Mouse (Mus musculus) cerebral cortex, adult 2 months (tissue): Measurements from ENCODE around the gene Ezh1.

ENCODE experiments used
- WGBS: fragments of 180-500 bp; shearing (Covaris S2); methylation state at CpG from one replicate; pipeline ENCODE4 v1.1.7; 2018; 5-methylcytosine and 5-hydroxymethylcytosine counted together

The Ezh1 gene

GRCm38 (mm10) chr11:101167211-101167962, 58.9 kb downstream of the Ezh1 start:
- 86% methylated on average over 19 of the region's 19 CpGs for WGBS

DNA sequence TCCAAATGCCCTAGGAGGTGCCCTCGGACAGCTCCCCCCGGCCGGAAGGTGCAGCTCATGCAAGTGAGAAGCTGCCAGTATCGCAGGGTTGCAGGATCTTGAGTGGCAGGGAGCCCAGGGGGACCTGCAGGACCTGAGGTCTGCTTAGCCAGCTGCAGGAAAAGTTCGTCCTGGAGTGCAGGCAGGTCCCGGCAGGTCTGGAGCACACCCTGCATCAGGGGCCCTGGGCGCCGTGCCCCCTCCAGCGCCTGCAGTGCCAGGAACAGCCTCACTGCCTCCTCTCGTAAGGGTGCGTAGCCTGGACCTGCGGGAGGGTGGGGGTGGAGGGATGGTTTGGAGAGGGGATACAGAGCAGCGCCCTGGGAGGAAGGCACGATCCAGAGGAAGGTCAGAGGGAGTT, 59.9 kb downstream of the Ezh1 start:
- 87% methylated on average over 14 of the region's 14 CpGs for WGBS

DNA sequence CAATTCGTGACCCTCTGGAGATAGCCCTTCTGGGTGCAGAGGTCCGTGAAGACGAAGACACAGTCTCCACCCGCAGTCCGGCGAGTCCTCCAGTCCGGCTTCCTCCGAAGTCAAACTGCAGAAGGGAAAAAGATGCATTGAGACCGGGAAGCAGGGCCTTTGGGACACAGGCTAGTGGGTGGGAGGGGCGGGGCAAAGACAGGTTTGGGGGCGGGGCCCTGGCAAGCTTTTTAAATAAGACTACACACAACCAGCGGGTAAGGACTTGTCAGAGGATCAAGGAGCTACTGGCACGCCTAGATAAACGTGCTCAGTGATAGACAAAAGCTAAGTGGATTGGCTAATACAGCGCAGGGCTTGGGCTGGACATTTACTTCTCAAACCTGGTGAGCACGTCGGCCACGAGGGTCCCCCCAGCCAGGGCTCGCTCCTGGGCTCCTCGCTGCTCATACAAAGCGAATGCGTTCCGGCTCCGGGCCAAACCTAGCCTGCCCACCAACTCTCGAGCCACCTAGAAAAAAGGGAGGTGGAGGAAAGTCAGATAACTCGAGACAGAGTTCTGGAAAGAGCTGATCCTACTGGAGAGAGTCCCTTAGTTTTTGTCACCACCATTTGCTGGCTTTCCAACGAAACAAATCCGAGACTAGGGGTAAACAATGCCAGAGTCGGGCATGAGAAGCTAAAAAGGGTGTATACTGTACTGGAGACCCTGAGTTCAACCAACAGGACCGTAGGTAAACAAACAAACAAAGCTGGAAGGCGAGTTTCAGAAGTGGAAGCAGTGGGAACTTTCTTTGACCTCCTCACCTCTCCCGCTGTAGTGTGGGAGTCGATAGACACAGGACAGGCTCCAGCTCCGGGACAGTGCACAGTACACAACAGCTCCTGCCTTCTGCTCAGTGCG, 61.3 kb downstream of the Ezh1 start:
- WGBS: 78% methylated on average over 35 of the region's 35 CpGs

- 68% methylated on average over 21 of the region's 21 CpGs for WGBS
Observed at GRCm38 (mm10) chr11:101164351-101164665, 62.0 kb downstream of the Ezh1 start.

DNA sequence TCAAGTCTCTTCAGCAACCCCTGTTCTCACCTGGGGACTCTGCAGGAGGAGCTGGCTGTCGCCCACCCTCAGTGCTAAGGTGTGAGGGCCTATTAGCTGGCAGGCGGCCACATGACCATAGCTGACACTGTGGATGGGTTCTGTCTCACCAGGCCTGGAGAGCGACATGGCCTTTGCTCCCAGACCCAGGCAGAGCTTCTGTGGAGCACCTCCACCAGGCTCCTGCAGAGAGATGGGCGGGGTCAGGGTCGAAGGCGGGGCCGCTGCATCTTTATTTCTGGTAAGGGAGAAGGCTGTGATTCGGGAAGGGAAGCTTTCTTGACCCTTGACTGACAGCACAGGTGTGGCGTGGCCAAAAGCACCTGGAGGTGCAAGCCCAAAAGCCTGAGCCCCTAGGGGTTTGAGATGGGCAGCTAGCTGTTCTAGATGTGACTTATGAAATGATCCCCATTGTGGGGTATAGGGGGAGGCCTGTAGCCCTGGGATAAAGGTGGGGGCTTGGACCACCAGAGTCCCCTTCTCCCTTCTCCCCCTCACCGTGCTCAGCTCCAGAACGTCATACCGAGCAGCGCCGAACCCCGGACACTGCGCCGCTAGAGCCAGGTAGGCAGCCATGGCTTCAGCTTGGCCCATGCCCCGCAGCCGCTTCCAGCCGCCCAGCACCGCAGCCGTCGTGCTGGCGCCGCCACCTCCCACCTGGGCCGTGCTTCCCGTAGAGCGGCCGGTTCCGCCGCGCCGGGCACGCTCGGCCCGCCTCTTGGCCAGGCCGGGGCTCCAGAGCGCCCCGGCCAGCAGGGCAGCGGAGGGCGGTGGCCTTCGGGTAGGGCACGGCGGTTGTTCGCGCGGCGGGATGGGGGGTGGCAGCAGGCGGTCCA, 62.5 kb downstream of the Ezh1 start:
- WGBS: 63% methylated on average over 49 of the region's 49 CpGs

DNA sequence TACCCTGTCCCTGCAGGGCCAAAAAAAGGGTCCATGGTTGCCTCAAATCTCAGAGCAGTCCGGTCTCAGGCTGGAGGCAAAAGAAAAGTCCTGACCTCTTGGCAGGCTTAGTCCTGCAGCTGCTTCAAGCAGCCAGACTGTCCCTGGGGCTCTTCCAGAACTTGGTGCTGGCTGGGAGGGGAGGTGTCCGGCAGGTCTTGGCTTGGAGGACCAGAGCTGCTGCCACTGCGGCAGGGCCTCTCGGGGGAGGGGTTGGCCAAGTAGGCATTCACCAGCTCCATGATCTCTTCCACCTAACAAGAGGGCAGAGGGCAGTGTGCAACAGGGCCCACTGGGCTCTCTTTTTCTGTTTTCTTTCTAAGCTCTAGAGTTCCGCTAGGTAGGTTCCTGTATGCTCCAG, 63.5 kb downstream of the Ezh1 start:
- 49% methylated on average over 5 of the region's 5 CpGs for WGBS

- WGBS: 44% methylated on average over 5 of the region's 5 CpGs
Observed at GRCm38 (mm10) chr11:101162301-101162700, 64.0 kb downstream of the Ezh1 start.

DNA sequence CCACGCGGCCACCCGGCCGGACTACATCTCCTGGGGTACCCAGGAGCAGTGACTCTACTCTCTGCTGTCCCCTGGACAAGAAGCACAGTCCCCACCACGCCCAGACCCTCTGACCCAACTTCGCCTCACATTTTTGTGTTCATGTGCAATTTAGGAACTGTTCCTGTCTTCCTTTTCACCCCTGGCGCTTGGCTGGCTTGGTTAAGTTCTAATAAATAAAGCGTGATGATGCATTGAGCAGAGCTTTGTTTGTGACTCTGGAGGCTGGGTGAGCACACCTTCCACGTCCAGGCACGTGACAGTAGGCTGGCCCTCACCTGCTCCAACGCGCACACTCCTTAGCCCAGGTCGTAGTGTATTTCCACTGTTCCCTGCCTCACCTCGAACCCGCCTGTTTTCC, 64.7 kb downstream of the Ezh1 start:
- WGBS: 95% methylated on average over 15 of the region's 15 CpGs

DNA sequence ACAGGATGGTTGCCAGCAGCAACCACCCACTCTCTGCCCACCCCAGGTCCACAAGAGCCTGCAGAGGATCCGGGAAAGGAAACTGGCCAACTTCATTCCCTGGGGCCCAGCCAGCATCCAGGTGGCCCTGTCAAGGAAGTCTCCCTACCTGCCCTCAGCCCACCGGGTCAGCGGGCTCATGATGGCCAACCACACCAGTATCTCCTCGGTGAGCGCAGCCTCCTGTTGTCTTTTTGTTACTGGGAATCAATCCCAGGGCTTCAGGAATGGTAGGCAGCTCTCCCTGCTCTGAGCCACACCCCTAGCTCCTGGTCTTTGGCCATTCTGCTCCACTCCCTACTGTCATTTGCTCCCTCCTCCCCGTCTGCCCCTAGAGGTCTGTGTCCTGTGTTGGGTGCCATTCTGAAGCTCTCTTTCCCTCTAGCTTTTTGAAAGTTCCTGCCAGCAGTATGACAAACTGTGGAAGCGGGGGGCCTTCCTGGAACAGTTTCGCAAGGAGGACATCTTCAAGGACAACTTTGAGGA, 65.2 kb downstream of the Ezh1 start:
- WGBS: 77% methylated on average over 8 of the region's 8 CpGs

DNA sequence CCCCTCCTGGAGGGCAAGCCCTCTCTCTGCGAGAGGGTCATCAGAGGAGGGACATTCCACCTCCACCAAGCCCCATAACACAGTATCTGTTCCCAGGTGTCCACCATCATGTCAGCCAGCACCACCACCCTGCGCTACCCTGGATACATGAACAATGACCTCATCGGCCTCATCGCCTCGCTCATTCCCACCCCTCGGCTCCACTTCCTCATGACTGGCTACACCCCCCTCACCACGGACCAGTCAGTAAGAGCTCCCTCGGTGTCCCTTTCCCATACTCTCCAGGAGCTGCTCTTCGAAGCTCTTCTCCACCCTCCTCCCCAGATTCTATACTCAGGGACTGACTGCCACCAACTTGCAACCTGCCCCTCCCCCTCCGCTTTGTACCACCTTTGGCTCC, 66.1 kb downstream of the Ezh1 start:
- WGBS: 79% methylated on average over 10 of the region's 10 CpGs

GRCm38 (mm10) chr11:101155728-101156371, 70.4 kb downstream of the Ezh1 start, which contains the start of gene Tubg2:
Tubg2 (plus strand) TSS chr11:101155907.
- 2% methylated on average over 36 of the region's 36 CpGs for WGBS

GRCm38 (mm10) chr11:101155151-101155550, 71.1 kb downstream of the Ezh1 start:
- 74% methylated on average over 6 of the region's 6 CpGs for WGBS

GRCm38 (mm10) chr11:101152825-101153224, 73.4 kb downstream of the Ezh1 start:
- 73% methylated on average over 1 of the region's 1 CpGs for WGBS

GRCm38 (mm10) chr11:101151063-101151462, 75.2 kb downstream of the Ezh1 start:
- 57% methylated on average over 2 of the region's 2 CpGs for whole genome bisulfite sequencing

GRCm38 (mm10) chr11:101149178-101150105, 76.8 kb downstream of the Ezh1 start:
- 62% methylated on average over 9 of the region's 9 CpGs for WGBS

DNA sequence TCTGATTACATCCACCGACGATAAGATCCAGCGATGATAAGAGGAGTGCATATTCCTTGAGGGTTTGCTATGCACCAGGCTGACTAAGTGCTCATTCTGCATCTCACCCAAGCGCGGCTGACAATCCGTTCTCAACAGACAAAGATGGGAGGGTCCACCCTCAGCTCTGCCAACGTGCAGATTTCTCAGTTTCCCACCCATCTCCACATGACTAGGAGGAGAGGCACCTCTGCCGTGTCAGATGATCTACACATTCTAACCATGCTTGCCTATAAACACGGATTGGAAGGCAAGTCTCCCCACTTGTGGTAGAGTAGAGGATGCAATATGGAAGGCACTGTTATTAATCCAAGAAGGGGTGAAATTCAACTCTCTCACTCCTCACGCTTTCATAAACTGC, 77.5 kb downstream of the Ezh1 start:
- 82% methylated on average over 10 of the region's 10 CpGs for WGBS

DNA sequence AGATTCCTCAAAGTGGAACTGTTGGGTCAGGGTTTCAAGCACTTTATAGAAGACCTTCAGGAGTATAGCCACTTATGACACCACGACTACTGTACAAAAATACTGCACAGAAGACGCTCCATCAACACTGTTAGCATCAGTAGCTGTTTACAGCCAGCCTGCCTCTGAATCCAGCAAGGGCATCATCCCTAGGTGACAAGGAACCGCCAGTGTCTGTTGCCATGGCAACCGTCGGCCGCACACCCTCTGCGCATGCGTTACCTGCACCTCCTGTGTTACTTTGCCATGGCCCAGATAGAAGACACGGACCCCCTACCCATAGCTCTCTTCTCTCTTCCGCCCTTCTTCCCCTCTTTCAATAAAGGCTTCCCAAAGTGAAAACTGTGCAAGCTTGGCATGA, 79.9 kb downstream of the Ezh1 start:
- 31% methylated on average over 10 of the region's 10 CpGs for WGBS

- whole genome bisulfite sequencing: 24% methylated on average over 19 of the region's 19 CpGs
Observed at GRCm38 (mm10) chr11:101143338-101144225, 82.7 kb downstream of the Ezh1 start.
